In the genomic region with DNA sequence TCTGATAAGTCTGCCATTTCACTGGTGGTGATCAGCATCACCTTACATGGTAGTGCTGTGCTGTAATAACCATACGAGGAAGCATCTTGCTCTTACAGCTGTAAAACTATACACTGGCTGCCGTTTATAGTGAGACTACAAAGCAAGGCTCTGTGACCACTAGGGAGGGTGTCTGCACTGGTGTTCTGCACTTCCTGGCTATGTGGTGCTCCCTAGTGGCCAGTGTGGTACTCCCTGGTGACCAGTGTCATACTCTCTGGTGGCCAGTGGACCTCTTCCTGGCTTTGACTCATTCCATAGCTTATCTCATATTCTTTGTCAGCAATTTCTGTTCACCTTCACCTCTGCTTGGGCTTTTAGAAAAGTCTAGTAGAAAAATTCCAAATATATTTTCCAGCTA, we compare ENCODE assay signal across 19 mouse cellular contexts.
DNase-seq lines count a peak whose midpoint lies in the region; ATAC-seq and TF ChIP-seq lines count a peak whose summit lies in the region.
"Had no signal": no experiment of that assay in that cellular context is flagged by ENCODE, and none has a peak within 500 bp of the region (broad histone marks: within the 10 kb centered on the region; RNA-seq: fewer than 3 reads in every experiment).

No protein-coding gene starts in this region.

- 0 out of 2 replicates have a peak, but pooled peaks have one; percentile 20 for TF ChIP-seq CTCF in hindbrain, postnatal 0 days (IDR thresholded peaks at IDR 0.05; ENCODE audit: low read depth)
- TF ChIP-seq CTCF in liver, embryonic 14.5 days (IDR thresholded peaks at IDR 0.05; ENCODE audit: low read depth): peak; percentile 32
- 0 out of 2 replicates have a peak, but pooled peaks have one; percentile 18 for TF ChIP-seq CTCF in cortical plate, adult 2 months (IDR thresholded peaks at IDR 0.05; ENCODE audit: extremely low read depth, insufficient read depth, low read length)
- no peak; the same call in 1 of the 2 replicates for TF ChIP-seq CTCF in gastrocnemius, adult 2 months (IDR thresholded peaks at IDR 0.05)

- H3K27me3 ChIP-seq in hindbrain, postnatal 0 days (ENCODE audit: insufficient read depth, low read length): no peaks in the 10 kb centered on the region
- H3K27me3 ChIP-seq in hindbrain, embryonic 14.5 days (ENCODE audit: control insufficient read depth, insufficient read depth, low read length): no peaks in the 10 kb centered on the region
- H3K27me3 ChIP-seq in liver, embryonic 14.5 days (ENCODE audit: control insufficient read depth, insufficient read depth, low read length): no peaks in the 10 kb centered on the region
- no peaks in the 10 kb centered on the region for H3K27me3 ChIP-seq in liver, embryonic 12.5 days (replicated peaks)
- H3K27me3 ChIP-seq: heart, embryonic 12.5 days; midbrain, embryonic 15.5 days had no signal

- no peak for TF ChIP-seq POLR2A in cortical plate, adult 2 months (IDR thresholded peaks at IDR 0.05; ENCODE audit: extremely low read depth, insufficient read depth, low read length)

- DNase-seq in hindbrain, postnatal 0 days (ENCODE audit: low spot score): no peak
- no peak for DNase-seq in hindbrain, embryonic 14.5 days (ENCODE audit: low spot score)
- no peak for DNase-seq in liver, embryonic 14.5 days (ENCODE audit: low read depth in 3 of 3, low spot score in 3 of 3)
- peak; percentile 23 for DNase-seq in lung, postnatal 14 days
- no peak for DNase-seq in gastrocnemius, adult 2 months
- DNase-seq in urinary bladder, adult 18-20 months (ENCODE audit: low spot score in 2 of 2): no peak
- DNase-seq: adrenal gland, postnatal 36 days; B cell, adult 2 months; cerebellum, adult 9-11 months; embryo, embryonic 11 days; gastrocnemius, postnatal 25 days; heart, postnatal 4 days; liver had no signal

- intact Hi-C loops in gastrocnemius, adult 2 months (cut with DNase I): no loop called here

- no peak for ATAC-seq in hindbrain, postnatal 0 days
- no peak for ATAC-seq in hindbrain, embryonic 14.5 days (ENCODE audit: low FRiP score)
- no peak for ATAC-seq in liver, embryonic 14.5 days (ENCODE audit: insufficient read depth)
- no peak for ATAC-seq in liver, embryonic 12.5 days
- ATAC-seq: forebrain, embryonic 16.5 days; midbrain, embryonic 15.5 days had no signal

- no peak overlapping the region for H3K4me3 ChIP-seq in hindbrain, postnatal 0 days (ENCODE audit: low read length)
- no peak overlapping the region for H3K4me3 ChIP-seq in hindbrain, embryonic 14.5 days (replicated peaks; ENCODE audit: low read length)
- no peak overlapping the region for H3K4me3 ChIP-seq in liver, embryonic 14.5 days (ENCODE audit: insufficient read depth in 1 of 2, low read depth in 2 of 2, low read length in 2 of 2)
- no peak overlapping the region for H3K4me3 ChIP-seq in liver, embryonic 12.5 days
- no peak overlapping the region for H3K4me3 ChIP-seq in cortical plate, adult 2 months (ENCODE audit: insufficient read depth, low read length)
- H3K4me3 ChIP-seq in gastrocnemius, adult 2 months: no peak overlapping the region
- H3K4me3 ChIP-seq: heart, embryonic 12.5 days; midbrain, embryonic 15.5 days had no signal

- H3K9me3 ChIP-seq in hindbrain, postnatal 0 days (ENCODE audit: low read length): no peaks in the 10 kb centered on the region
- H3K9me3 ChIP-seq in hindbrain, embryonic 14.5 days (ENCODE audit: control insufficient read depth, low read length): no peaks in the 10 kb centered on the region
- no peaks in the 10 kb centered on the region for H3K9me3 ChIP-seq in liver, embryonic 14.5 days (ENCODE audit: control insufficient read depth, low read length)
- H3K9me3 ChIP-seq in liver, embryonic 12.5 days (replicated peaks): no peaks in the 10 kb centered on the region
- H3K9me3 ChIP-seq: midbrain, embryonic 15.5 days had no signal

- no peak overlapping the region for H3K4me2 ChIP-seq in hindbrain, postnatal 0 days (ENCODE audit: low read depth, low read length)
- H3K4me2 ChIP-seq in hindbrain, embryonic 14.5 days (replicated peaks): no peak overlapping the region
- no peak overlapping the region for H3K4me2 ChIP-seq in liver, embryonic 14.5 days (ENCODE audit: low read depth)
- no peak overlapping the region for H3K4me2 ChIP-seq in liver, embryonic 12.5 days
- H3K4me2 ChIP-seq: heart, embryonic 12.5 days; midbrain, embryonic 15.5 days had no signal

- no peak overlapping the region for H3K9ac ChIP-seq in hindbrain, postnatal 0 days (replicated peaks; ENCODE audit: low read length)
- H3K9ac ChIP-seq in hindbrain, embryonic 14.5 days: no peak overlapping the region
- H3K9ac ChIP-seq in liver, embryonic 14.5 days (replicated peaks): no peak overlapping the region
- no peak overlapping the region for H3K9ac ChIP-seq in liver, embryonic 12.5 days
- H3K9ac ChIP-seq: heart, embryonic 12.5 days; midbrain, embryonic 15.5 days had no signal

- 82% methylated on average over 2 of the region's 2 CpGs for WGBS in hindbrain, postnatal 0 days
- WGBS in hindbrain, embryonic 14.5 days: 82% methylated on average over 2 of the region's 2 CpGs
- 51% methylated on average over 2 of the region's 2 CpGs for WGBS in liver, embryonic 14.5 days (ENCODE audit: insufficient replicate concordance)
- 62% methylated on average over 2 of the region's 2 CpGs for WGBS in liver, embryonic 12.5 days (ENCODE audit: insufficient replicate concordance)

- no peaks in the 10 kb centered on the region for H3K4me1 ChIP-seq in hindbrain, postnatal 0 days (ENCODE audit: insufficient read depth, low read length)
- H3K4me1 ChIP-seq in hindbrain, embryonic 14.5 days (replicated peaks; ENCODE audit: control insufficient read depth, insufficient read depth, low read length): no peaks in the 10 kb centered on the region
- H3K4me1 ChIP-seq in liver, embryonic 14.5 days (replicated peaks; ENCODE audit: control insufficient read depth in 2 of 2, insufficient read depth in 2 of 2, low read length in 1 of 2): no peaks in the 10 kb centered on the region
- no peaks in the 10 kb centered on the region for H3K4me1 ChIP-seq in liver, embryonic 12.5 days
- no peaks in the 10 kb centered on the region for H3K4me1 ChIP-seq in cortical plate, adult 2 months (ENCODE audit: control insufficient read depth, insufficient read depth, low read length)
- H3K4me1 ChIP-seq: midbrain, embryonic 15.5 days had no signal

- no peak overlapping the region for H3K27ac ChIP-seq in hindbrain, postnatal 0 days
- no peak overlapping the region for H3K27ac ChIP-seq in hindbrain, embryonic 14.5 days
- H3K27ac ChIP-seq in liver, embryonic 14.5 days: no peak overlapping the region
- no peak overlapping the region for H3K27ac ChIP-seq in liver, embryonic 12.5 days
- H3K27ac ChIP-seq in cortical plate, adult 2 months (ENCODE audit: insufficient read depth, low read length): no peak overlapping the region
- H3K27ac ChIP-seq in gastrocnemius, adult 2 months: no peak overlapping the region
- H3K27ac ChIP-seq: macrophage; midbrain, embryonic 15.5 days had no signal

- H3K36me3 ChIP-seq in hindbrain, postnatal 0 days (ENCODE audit: insufficient read depth, low read length): no peaks in the 10 kb centered on the region
- H3K36me3 ChIP-seq in hindbrain, embryonic 14.5 days (replicated peaks; ENCODE audit: control insufficient read depth, insufficient read depth): no peaks in the 10 kb centered on the region
- H3K36me3 ChIP-seq in liver, embryonic 14.5 days (replicated peaks; ENCODE audit: control insufficient read depth, insufficient read depth, low read depth): no peaks in the 10 kb centered on the region
- H3K36me3 ChIP-seq in liver, embryonic 12.5 days: no peaks in the 10 kb centered on the region
- H3K36me3 ChIP-seq: heart, embryonic 12.5 days; midbrain, embryonic 15.5 days had no signal

- TF ChIP-seq EP300 in liver, embryonic 14.5 days (IDR thresholded peaks at IDR 0.05; ENCODE audit: low read depth): no peak
